Comparison of ENCODE assay signal across 19 mouse cellular contexts in the genomic region with DNA sequence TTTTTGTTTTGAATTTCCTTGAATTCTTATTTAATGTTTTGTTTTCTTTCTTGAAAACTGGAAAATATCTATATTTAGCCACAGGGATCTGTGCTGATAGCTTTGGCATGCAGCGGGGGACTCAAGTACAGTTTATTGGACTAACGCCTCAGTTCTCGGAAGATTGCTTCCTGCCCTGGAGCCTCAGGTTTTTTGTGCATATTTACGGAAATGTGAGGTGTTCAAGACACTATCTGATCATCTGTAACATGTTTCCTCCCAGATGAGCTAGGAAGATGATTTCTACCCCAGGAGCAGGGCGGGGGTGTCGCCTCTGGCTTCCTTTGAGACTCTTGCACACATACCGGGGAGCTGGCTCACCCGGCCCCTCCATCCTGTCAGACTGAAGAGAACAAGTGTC. TPM values are rescaled to one million over a fixed set of nuclear protein-coding genes. Genes with fewer than 3 reads are reported as not detected.
DNase-seq lines count a peak whose midpoint lies in the region; ATAC-seq and TF ChIP-seq lines count a peak whose summit lies in the region.
"Had no signal": no experiment of that assay in that cellular context is flagged by ENCODE, and none has a peak within 500 bp of the region (broad histone marks: within the 10 kb centered on the region; RNA-seq: fewer than 3 reads in every experiment).

No protein-coding gene starts in this region.

- no peak for ATAC-seq in embryonic facial prominence, embryonic 14.5 days (ENCODE audit: low read depth)
- no peak for ATAC-seq in kidney, postnatal 0 days (replicated peaks; ENCODE audit: low FRiP score, low read depth)
- ATAC-seq in kidney, embryonic 15.5 days (replicated peaks; ENCODE audit: low FRiP score): no peak
- ATAC-seq in hindbrain, postnatal 0 days: no peak
- ATAC-seq: forebrain, postnatal 0 days; intestine, embryonic 15.5 days; liver, postnatal 0 days had no signal

- WGBS in embryonic facial prominence, embryonic 14.5 days: 43% methylated on average over 8 of the region's 8 CpGs
- WGBS in embryonic facial prominence, embryonic 10.5 days: 71% methylated on average over 8 of the region's 8 CpGs
- WGBS in kidney, postnatal 0 days: 38% methylated on average over 8 of the region's 8 CpGs
- 51% methylated on average over 8 of the region's 8 CpGs for WGBS in kidney, embryonic 15.5 days
- 59% methylated on average over 8 of the region's 8 CpGs for WGBS in hindbrain, postnatal 0 days

- H3K4me3 ChIP-seq in embryonic facial prominence, embryonic 14.5 days (ENCODE audit: low read depth, low read length): no peak overlapping the region
- no peak overlapping the region for H3K4me3 ChIP-seq in embryonic facial prominence, embryonic 10.5 days
- no peak overlapping the region for H3K4me3 ChIP-seq in kidney, postnatal 0 days (replicated peaks; ENCODE audit: low read depth, low read length)
- H3K4me3 ChIP-seq in kidney, embryonic 15.5 days (replicated peaks): no peak overlapping the region
- H3K4me3 ChIP-seq in hindbrain, postnatal 0 days (ENCODE audit: low read length): no peak overlapping the region
- H3K4me3 ChIP-seq: erythroblast, embryonic 14.5 days; intestine, embryonic 15.5 days; limb, embryonic 12.5 days; midbrain, embryonic 12.5 days had no signal

- H3K4me2 ChIP-seq in embryonic facial prominence, embryonic 14.5 days (ENCODE audit: low read depth, low read length): no peak overlapping the region
- H3K4me2 ChIP-seq in kidney, postnatal 0 days (ENCODE audit: low read length): 0 out of 2 replicates have a peak overlapping the region, but pooled peaks have one; percentile 9
- H3K4me2 ChIP-seq in kidney, embryonic 15.5 days: no peak overlapping the region
- H3K4me2 ChIP-seq in hindbrain, postnatal 0 days (ENCODE audit: low read depth, low read length): no peak overlapping the region
- H3K4me2 ChIP-seq: intestine, embryonic 15.5 days; limb, embryonic 12.5 days; midbrain, embryonic 12.5 days had no signal

- no peaks in the 10 kb centered on the region; the same call in 1 of the 2 replicates for H3K27me3 ChIP-seq in embryonic facial prominence, embryonic 14.5 days (replicated peaks; ENCODE audit: control insufficient read depth, insufficient read depth, low read length)
- no peaks in the 10 kb centered on the region for H3K27me3 ChIP-seq in embryonic facial prominence, embryonic 10.5 days (replicated peaks; ENCODE audit: low read depth, poor library complexity, severe bottlenecking)
- no peaks in the 10 kb centered on the region for H3K27me3 ChIP-seq in kidney, postnatal 0 days (ENCODE audit: insufficient read depth, low read length)
- H3K27me3 ChIP-seq in kidney, embryonic 15.5 days: no peaks in the 10 kb centered on the region; the same call in 1 of the 2 replicates
- no peaks in the 10 kb centered on the region for H3K27me3 ChIP-seq in hindbrain, postnatal 0 days (ENCODE audit: insufficient read depth, low read length)
- H3K27me3 ChIP-seq: intestine, embryonic 15.5 days; limb, embryonic 12.5 days had no signal

- no peak for TF ChIP-seq CTCF in kidney, postnatal 0 days (IDR thresholded peaks at IDR 0.05; ENCODE audit: low read depth)
- TF ChIP-seq CTCF in hindbrain, postnatal 0 days (IDR thresholded peaks at IDR 0.05; ENCODE audit: low read depth): no peak

- no peaks in the 10 kb centered on the region for H3K36me3 ChIP-seq in embryonic facial prominence, embryonic 14.5 days (ENCODE audit: control insufficient read depth, insufficient read depth, low read length)
- peaks cover 15% of the 10 kb centered on the region for H3K36me3 ChIP-seq in embryonic facial prominence, embryonic 10.5 days (replicated peaks)
- no peaks in the 10 kb centered on the region for H3K36me3 ChIP-seq in kidney, postnatal 0 days (ENCODE audit: insufficient read depth, low read length)
- no peaks in the 10 kb centered on the region for H3K36me3 ChIP-seq in kidney, embryonic 15.5 days
- H3K36me3 ChIP-seq in hindbrain, postnatal 0 days (ENCODE audit: insufficient read depth, low read length): peaks cover 3% of the 10 kb centered on the region; the same call in 1 of the 2 replicates
- H3K36me3 ChIP-seq: G1E; intestine, embryonic 15.5 days; limb, embryonic 12.5 days had no signal

- H3K27ac ChIP-seq in embryonic facial prominence, embryonic 14.5 days (replicated peaks; ENCODE audit: low read depth, low read length): no peak overlapping the region
- no peak overlapping the region for H3K27ac ChIP-seq in embryonic facial prominence, embryonic 10.5 days (replicated peaks)
- no peak overlapping the region for H3K27ac ChIP-seq in kidney, postnatal 0 days
- no peak overlapping the region for H3K27ac ChIP-seq in kidney, embryonic 15.5 days
- H3K27ac ChIP-seq in hindbrain, postnatal 0 days: 0 out of 2 replicates have a peak overlapping the region, but pooled peaks have one; percentile 22
- H3K27ac ChIP-seq: intestine, embryonic 15.5 days; limb, embryonic 12.5 days; midbrain, embryonic 12.5 days had no signal

- peaks cover 11% of the 10 kb centered on the region for H3K4me1 ChIP-seq in embryonic facial prominence, embryonic 14.5 days (ENCODE audit: control insufficient read depth, insufficient read depth, low read length)
- peaks cover 38% of the 10 kb centered on the region for H3K4me1 ChIP-seq in embryonic facial prominence, embryonic 10.5 days
- H3K4me1 ChIP-seq in kidney, postnatal 0 days (replicated peaks; ENCODE audit: insufficient read depth, low read length): no peaks in the 10 kb centered on the region
- H3K4me1 ChIP-seq in kidney, embryonic 15.5 days: peaks cover 9% of the 10 kb centered on the region; the same call in 1 of the 2 replicates
- peaks cover 22% of the 10 kb centered on the region; the same call in 1 of the 2 replicates for H3K4me1 ChIP-seq in hindbrain, postnatal 0 days (ENCODE audit: insufficient read depth, low read length)

- peaks cover 6% of the 10 kb centered on the region; the same call in 1 of the 2 replicates for H3K9me3 ChIP-seq in embryonic facial prominence, embryonic 14.5 days (ENCODE audit: control insufficient read depth, low read length)
- peaks cover 8% of the 10 kb centered on the region; the same call in 1 of the 2 replicates for H3K9me3 ChIP-seq in embryonic facial prominence, embryonic 10.5 days
- no peaks in the 10 kb centered on the region for H3K9me3 ChIP-seq in kidney, postnatal 0 days (replicated peaks; ENCODE audit: low read length)
- no peaks in the 10 kb centered on the region for H3K9me3 ChIP-seq in kidney, embryonic 15.5 days (replicated peaks)
- no peaks in the 10 kb centered on the region for H3K9me3 ChIP-seq in hindbrain, postnatal 0 days (ENCODE audit: low read length)
- H3K9me3 ChIP-seq: G1E; intestine, embryonic 15.5 days; midbrain, embryonic 12.5 days had no signal

- peak; percentile 48 for DNase-seq in embryonic facial prominence, embryonic 14.5 days (ENCODE audit: low spot score)
- no peak for DNase-seq in embryonic facial prominence, embryonic 10.5 days (ENCODE audit: low spot score)
- DNase-seq in kidney, postnatal 0 days (ENCODE audit: low spot score): peak; percentile 53
- peak; percentile 49 for DNase-seq in heart, adult 8-10 months (ENCODE audit: low spot score)
- no peak for DNase-seq in hindbrain, postnatal 0 days (ENCODE audit: low spot score)
- no peak for DNase-seq in ovary, postnatal 36 days (ENCODE audit: low spot score)
- no peak for DNase-seq in cerebellum, postnatal 25 days
- DNase-seq: cerebellum, adult 11-12 months; forebrain, postnatal 0 days; gastrocnemius, postnatal 25 days; layer of hippocampus, postnatal 36 days; liver, postnatal 0 days; right cerebral cortex, adult 18-20 months had no signal

- H3K9ac ChIP-seq in embryonic facial prominence, embryonic 14.5 days (ENCODE audit: low read depth, low read length): no peak overlapping the region
- H3K9ac ChIP-seq in kidney, postnatal 0 days (ENCODE audit: low read depth, low read length): no peak overlapping the region
- no peak overlapping the region for H3K9ac ChIP-seq in kidney, embryonic 15.5 days
- H3K9ac ChIP-seq in hindbrain, postnatal 0 days (replicated peaks; ENCODE audit: low read length): no peak overlapping the region
- H3K9ac ChIP-seq: forebrain, postnatal 0 days; intestine, embryonic 15.5 days; limb, embryonic 12.5 days; liver, postnatal 0 days; midbrain, embryonic 12.5 days had no signal

RNA-seq across cellular contexts. Expression of a gene that starts 22.8 kb away (rescaled TPM):
- polyA plus RNA-seq in embryonic facial prominence, embryonic 14.5 days (2014; fragmentation: Nextera tagmentation; extraction: Ambion mirVana): 9.6 and 10.2 TPM in 2 replicates
- polyA plus RNA-seq in embryonic facial prominence, embryonic 10.5 days (2016; fragmentation: Nextera tagmentation; extraction: Ambion mirVana): 10.2 and 13.4 TPM in 2 replicates
- 1.7 and 1.8 TPM in 2 replicates for polyA plus RNA-seq in kidney, postnatal 0 days (2015; fragmentation: Nextera tagmentation; extraction: Ambion mirVana)
- 2.1 and 4.2 TPM in 2 replicates for polyA plus RNA-seq in kidney, embryonic 15.5 days (2015; fragmentation: Nextera tagmentation; extraction: Ambion mirVana)
- total RNA-seq in heart, adult 8-10 months (2022): 1 to 10 TPM; 3.0 to 5.1 (median 3.6) TPM
- total RNA-seq in hindbrain, postnatal 0 days (2014; rRNA removed): 292 and 327 TPM in 2 replicates
- polyA plus RNA-seq in hindbrain, postnatal 0 days (2015; fragmentation: Nextera tagmentation; extraction: Ambion mirVana): 97.4 and 111 TPM in 2 replicates
- polyA plus RNA-seq: erythroblast, embryonic 14.5 days; G1E had no signal

RNA-seq across cellular contexts. Expression of a gene that starts 51.6 kb away (rescaled TPM):
- polyA plus RNA-seq in embryonic facial prominence, embryonic 14.5 days (2014; fragmentation: Nextera tagmentation; extraction: Ambion mirVana): 2.2 and 2.5 TPM in 2 replicates
- polyA plus RNA-seq in embryonic facial prominence, embryonic 10.5 days (2016; fragmentation: Nextera tagmentation; extraction: Ambion mirVana): 38.5 and 46.1 TPM in 2 replicates
- polyA plus RNA-seq in kidney, postnatal 0 days (2015; fragmentation: Nextera tagmentation; extraction: Ambion mirVana): 18.3 and 21.8 TPM in 2 replicates
- polyA plus RNA-seq in kidney, embryonic 15.5 days (2015; fragmentation: Nextera tagmentation; extraction: Ambion mirVana): 6.6 and 7.7 TPM in 2 replicates
- total RNA-seq in heart, adult 8-10 months (2022): not detected
- 1.2 TPM in 1 of 2 replicates, not detected in the other for total RNA-seq in hindbrain, postnatal 0 days (2014; rRNA removed)
- 0.29 TPM in 2 replicates for polyA plus RNA-seq in hindbrain, postnatal 0 days (2015; fragmentation: Nextera tagmentation; extraction: Ambion mirVana)
- total RNA-seq: G1E; gastrocnemius, postnatal 25 days; layer of hippocampus, postnatal 36 days had no signal
- polyA plus RNA-seq: erythroblast, embryonic 14.5 days had no signal

Comparison
In these comparisons a context has a peak if more than half of its experiments do, and no peak if none do; other contexts are left out.
1. DNase-seq: peak in embryonic facial prominence, embryonic 14.5 days (single experiment), kidney, postnatal 0 days (single experiment) and heart, adult 8-10 months (single experiment); none in embryonic facial prominence, embryonic 10.5 days (single experiment), hindbrain, postnatal 0 days (single experiment), ovary, postnatal 36 days (single experiment) and cerebellum, postnatal 25 days (0 of 2).